Mouse (Mus musculus): ENCODE results near the gene 3110009E18Rik. TPM values are rescaled to one million over a fixed set of nuclear protein-coding genes. Genes with fewer than 3 reads are reported as not detected.

3110009E18Rik gene
- polyA plus RNA-seq, 2 experiments = 3.5 to 10.4 TPM

DNA sequence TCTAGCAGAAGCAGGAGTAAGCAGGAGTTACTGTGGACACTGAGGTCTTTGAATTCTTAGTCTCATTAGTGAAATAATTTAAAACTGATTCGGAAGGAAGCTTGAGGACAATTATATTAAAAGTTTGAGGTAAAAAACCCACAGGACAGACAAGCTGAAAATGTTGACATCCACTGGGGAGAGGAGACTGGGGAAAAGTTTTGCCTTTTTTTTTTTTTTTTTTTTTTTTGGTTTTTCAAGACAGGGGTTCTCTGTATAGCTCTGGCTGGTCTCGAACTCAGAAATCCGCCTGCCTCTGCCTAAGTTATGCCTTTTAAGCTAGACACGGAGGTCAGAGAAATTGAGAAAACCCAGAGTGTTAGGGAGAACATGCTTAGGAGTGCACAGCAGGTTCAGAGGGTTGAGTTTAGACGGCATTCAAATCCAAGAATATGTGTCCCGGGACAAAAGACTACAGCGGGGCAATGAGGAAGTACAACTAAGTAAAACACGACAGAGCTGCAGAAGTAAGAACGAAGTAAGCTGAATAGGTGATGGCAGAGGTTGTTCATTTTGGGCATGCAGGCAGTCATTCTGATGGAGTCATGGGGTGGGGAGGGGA, 1.0 kb downstream of the 3110009E18Rik start:
- peak overlapping the region; percentile 98 for H3K4me2 ChIP-seq (ENCODE audit: low read depth)
- DNase-seq (ENCODE audit: low read depth in 3 of 3, low spot score in 3 of 3) (no peak), ATAC-seq (ENCODE audit: insufficient read depth) (no peak)
- peak overlapping the region; percentile 72 for H3K27ac ChIP-seq
- H3K36me3 ChIP-seq (replicated peaks; ENCODE audit: control insufficient read depth, insufficient read depth, low read depth) = peaks cover 5% of the 10 kb centered on the region
- 61% methylated on average over 9 of the region's 9 CpGs for WGBS (ENCODE audit: insufficient replicate concordance)
- no peaks in the 10 kb centered on the region for H3K27me3 ChIP-seq (ENCODE audit: control insufficient read depth, insufficient read depth, low read length)
- peaks cover 4 to 19% of the 10 kb centered on the region in 2 experiments for H3K4me1 ChIP-seq (replicated peaks; ENCODE audit: control insufficient read depth in 2 of 2, insufficient read depth in 2 of 2, low read length in 1 of 2)
- H3K4me3 ChIP-seq (ENCODE audit: insufficient read depth in 1 of 2, low read depth in 2 of 2, low read length in 2 of 2) = peak overlapping the region; percentile 81 to 86
- no peak for TF ChIP-seq EP300 (IDR thresholded peaks at IDR 0.05; ENCODE audit: low read depth)
- no peak for TF ChIP-seq CTCF (IDR thresholded peaks at IDR 0.05; ENCODE audit: low read depth)
- no peaks in the 10 kb centered on the region for H3K9me3 ChIP-seq (ENCODE audit: control insufficient read depth, low read length)
- peak overlapping the region; percentile 75 for H3K9ac ChIP-seq (replicated peaks)

DNA sequence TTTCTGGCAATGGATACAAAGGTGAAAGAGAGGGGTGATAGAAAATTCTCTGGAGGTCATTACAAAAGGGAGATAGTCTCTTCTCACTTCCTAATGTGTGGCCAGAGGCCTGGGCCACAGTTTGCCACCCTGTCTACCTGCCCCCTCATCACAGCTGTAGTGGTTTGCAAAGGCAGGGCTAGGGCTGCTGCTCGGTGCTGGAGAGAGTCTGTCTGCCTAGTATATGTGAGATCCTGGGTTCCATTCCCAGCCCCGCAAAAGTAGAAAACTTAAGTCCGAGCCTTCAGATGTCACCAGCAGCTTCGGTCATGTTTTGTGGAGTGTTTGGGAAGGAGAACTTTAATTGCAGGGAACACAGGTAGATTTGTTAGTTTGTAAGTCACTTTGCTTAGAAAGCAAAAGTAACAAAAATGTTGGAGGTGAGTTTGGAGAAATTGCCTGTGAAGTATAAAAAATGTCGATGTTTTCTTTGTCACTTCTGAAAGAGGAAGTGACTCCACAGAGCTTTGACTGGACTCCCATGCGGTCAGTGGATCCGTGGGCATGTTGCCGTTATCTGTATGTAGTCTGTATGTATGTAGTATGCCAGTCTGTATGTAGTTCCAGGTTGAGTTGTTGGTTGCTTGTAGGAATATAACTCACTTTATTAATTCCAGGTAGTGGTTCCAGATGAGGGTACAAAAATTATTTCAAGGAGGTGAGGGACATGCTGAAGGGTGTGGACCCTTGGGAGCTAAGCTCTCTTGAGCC, 1.8 kb downstream of the 3110009E18Rik start:
- H3K27me3 ChIP-seq (ENCODE audit: control insufficient read depth, insufficient read depth, low read length) = no peaks in the 10 kb centered on the region
- WGBS (ENCODE audit: insufficient replicate concordance) = 58% methylated on average over 8 of the region's 8 CpGs
- no peaks in the 10 kb centered on the region for H3K9me3 ChIP-seq (ENCODE audit: control insufficient read depth, low read length)
- no peak for TF ChIP-seq CTCF (IDR thresholded peaks at IDR 0.05; ENCODE audit: low read depth)
- TF ChIP-seq EP300 (IDR thresholded peaks at IDR 0.05; ENCODE audit: low read depth) = no peak
- H3K4me2 ChIP-seq (ENCODE audit: low read depth) = peak overlapping the region; percentile 98; the same call in 1 of the 2 replicates
- no peak overlapping the region for H3K4me3 ChIP-seq (ENCODE audit: insufficient read depth in 1 of 2, low read depth in 2 of 2, low read length in 2 of 2)
- H3K36me3 ChIP-seq (replicated peaks; ENCODE audit: control insufficient read depth, insufficient read depth, low read depth) = peaks cover 5% of the 10 kb centered on the region
- no peak overlapping the region for H3K27ac ChIP-seq
- H3K4me1 ChIP-seq (replicated peaks; ENCODE audit: control insufficient read depth in 2 of 2, insufficient read depth in 2 of 2, low read length in 1 of 2) = peaks cover 4 to 19% of the 10 kb centered on the region in 2 experiments
- no peak overlapping the region for H3K9ac ChIP-seq (replicated peaks)
- ATAC-seq (ENCODE audit: insufficient read depth) (no peak), DNase-seq (ENCODE audit: low read depth in 3 of 3, low spot score in 3 of 3) (no peak)

DNA sequence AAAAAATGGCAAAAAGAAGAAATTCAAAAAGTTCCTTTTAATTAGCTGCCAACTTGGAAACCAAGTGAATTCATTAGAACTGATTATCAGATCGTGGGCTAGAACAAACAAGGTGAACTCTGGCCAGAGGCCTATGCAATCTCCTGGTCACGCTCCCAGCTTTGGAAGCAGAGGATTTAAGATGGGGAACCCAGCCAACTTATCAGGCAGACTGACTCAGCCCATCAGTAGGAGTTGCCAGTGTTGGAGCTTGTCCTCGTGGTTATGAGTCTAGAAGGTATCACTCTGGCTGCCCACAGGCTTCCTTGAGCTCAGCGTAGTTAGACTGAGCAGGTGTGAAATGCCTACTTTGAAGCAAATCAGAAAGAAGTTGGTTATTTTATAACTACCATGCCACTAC, 3.9 kb downstream of the 3110009E18Rik start:
- Histone ChIP-seq H3K4me3 (ENCODE audit: insufficient read depth in 1 of 2, low read depth in 2 of 2, low read length in 2 of 2) (no peak overlapping the region), H3K4me2 (ENCODE audit: low read depth) (no peak overlapping the region), H3K9ac (replicated peaks) (no peak overlapping the region), H3K36me3 (replicated peaks; ENCODE audit: control insufficient read depth, insufficient read depth, low read depth) (no peaks in the 10 kb centered on the region), H3K27me3 (ENCODE audit: control insufficient read depth, insufficient read depth, low read length) (no peaks in the 10 kb centered on the region), H3K9me3 (ENCODE audit: control insufficient read depth, low read length) (no peaks in the 10 kb centered on the region), H3K27ac (no peak overlapping the region), H3K4me1 (replicated peaks; ENCODE audit: control insufficient read depth in 2 of 2, insufficient read depth in 2 of 2, low read length in 1 of 2) (peaks cover 3 to 17% of the 10 kb centered on the region in 2 experiments)
- ATAC-seq (ENCODE audit: insufficient read depth) (no peak), DNase-seq (ENCODE audit: low read depth in 3 of 3, low spot score in 3 of 3) (no peak)
- 49% methylated on average over 4 of the region's 4 CpGs for WGBS (ENCODE audit: insufficient replicate concordance)
- TF ChIP-seq EP300 (IDR thresholded peaks at IDR 0.05; ENCODE audit: low read depth) (no peak), CTCF (IDR thresholded peaks at IDR 0.05; ENCODE audit: low read depth) (no peak)

DNA sequence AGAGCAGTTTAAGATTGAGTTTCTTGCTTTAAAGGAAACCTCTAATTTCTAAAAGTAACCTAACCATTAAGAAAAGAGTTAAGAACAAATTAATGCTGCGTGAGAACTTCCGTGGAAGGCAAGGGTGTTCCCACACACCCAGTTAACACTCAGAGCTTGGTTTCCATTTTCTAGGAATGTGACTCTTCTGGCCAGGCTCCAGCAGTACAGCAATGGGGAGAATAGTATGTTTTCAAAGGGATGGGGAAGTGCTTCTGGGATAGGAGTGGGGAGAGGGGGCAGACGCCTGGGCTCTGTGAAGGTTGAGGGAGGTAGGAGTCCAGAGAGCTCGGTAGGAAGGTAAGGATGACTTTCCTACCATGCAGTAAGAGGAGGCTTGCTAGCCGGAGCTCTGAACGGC, 4.5 kb downstream of the 3110009E18Rik start:
- H3K9ac ChIP-seq (replicated peaks) = no peak overlapping the region
- H3K4me1 ChIP-seq (replicated peaks; ENCODE audit: control insufficient read depth in 2 of 2, insufficient read depth in 2 of 2, low read length in 1 of 2) = peaks cover 0 to 13% of the 10 kb centered on the region in 2 experiments; a peak in 3 of 4 replicates
- no peaks in the 10 kb centered on the region for H3K36me3 ChIP-seq (replicated peaks; ENCODE audit: control insufficient read depth, insufficient read depth, low read depth)
- no peak for TF ChIP-seq CTCF (IDR thresholded peaks at IDR 0.05; ENCODE audit: low read depth)
- TF ChIP-seq EP300 (IDR thresholded peaks at IDR 0.05; ENCODE audit: low read depth) = no peak
- no peak overlapping the region for H3K4me3 ChIP-seq (ENCODE audit: insufficient read depth in 1 of 2, low read depth in 2 of 2, low read length in 2 of 2)
- H3K27me3 ChIP-seq (ENCODE audit: control insufficient read depth, insufficient read depth, low read length) = no peaks in the 10 kb centered on the region
- 59% methylated on average over 6 of the region's 6 CpGs for WGBS (ENCODE audit: insufficient replicate concordance)
- no peak overlapping the region for H3K27ac ChIP-seq
- no peak overlapping the region for H3K4me2 ChIP-seq (ENCODE audit: low read depth)
- no peaks in the 10 kb centered on the region for H3K9me3 ChIP-seq (ENCODE audit: control insufficient read depth, low read length)
- DNase-seq (ENCODE audit: low read depth in 3 of 3, low spot score in 3 of 3) (no peak), ATAC-seq (ENCODE audit: insufficient read depth) (no peak)

DNA sequence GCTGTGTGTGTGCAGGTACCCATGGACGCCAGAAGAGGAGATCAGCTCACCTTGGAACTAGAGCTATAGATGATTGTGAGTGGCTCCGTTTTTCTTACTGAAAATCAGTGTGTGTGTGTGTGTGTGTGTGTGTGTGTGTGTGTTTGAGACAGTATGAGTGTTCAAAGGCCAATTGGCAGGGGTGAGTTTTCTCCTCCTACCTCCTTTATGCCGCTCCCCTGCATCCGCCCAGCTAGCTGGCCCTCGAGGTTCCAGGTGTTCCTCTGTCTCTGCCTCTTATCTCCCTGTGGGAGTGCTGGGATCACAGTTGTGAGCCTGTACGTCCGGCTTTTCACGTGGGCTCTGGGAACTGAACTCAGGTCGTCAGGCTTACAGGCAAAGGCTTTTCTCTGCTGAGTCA, 5.3 kb downstream of the 3110009E18Rik start:
- ATAC-seq (ENCODE audit: insufficient read depth) = no peak
- H3K4me2 ChIP-seq (ENCODE audit: low read depth) = no peak overlapping the region
- no peaks in the 10 kb centered on the region for H3K27me3 ChIP-seq (ENCODE audit: control insufficient read depth, insufficient read depth, low read length)
- TF ChIP-seq CTCF (IDR thresholded peaks at IDR 0.05; ENCODE audit: low read depth) = no peak
- TF ChIP-seq EP300 (IDR thresholded peaks at IDR 0.05; ENCODE audit: low read depth) = no peak
- no peaks in the 10 kb centered on the region for H3K9me3 ChIP-seq (ENCODE audit: control insufficient read depth, low read length)
- H3K4me1 ChIP-seq (replicated peaks; ENCODE audit: control insufficient read depth in 2 of 2, insufficient read depth in 2 of 2, low read length in 1 of 2) = peaks cover 0 to 13% of the 10 kb centered on the region in 2 experiments; a peak in 3 of 4 replicates
- 68% methylated on average over 9 of the region's 9 CpGs for WGBS (ENCODE audit: insufficient replicate concordance)
- no peak overlapping the region for H3K4me3 ChIP-seq (ENCODE audit: insufficient read depth in 1 of 2, low read depth in 2 of 2, low read length in 2 of 2)
- H3K9ac ChIP-seq (replicated peaks) = no peak overlapping the region
- no peaks in the 10 kb centered on the region for H3K36me3 ChIP-seq (replicated peaks; ENCODE audit: control insufficient read depth, insufficient read depth, low read depth)
- no peak overlapping the region for H3K27ac ChIP-seq
- no peak for DNase-seq (ENCODE audit: low read depth in 3 of 3, low spot score in 3 of 3)

Data from liver, embryonic 14.5 days (tissue).